Mouse (Mus musculus) thymus, adult 2 months (tissue): ENCODE measurements around the gene Tenm4.

ENCODE experiments used
- CTCF ChIP-seq: fragments of 200-500 bp; IDR thresholded peaks from 2 replicates; pipeline ENCODE4 v1.5.1; 2012; ENCODE audit warnings: mild to moderate bottlenecking, control low read depth, low read length, moderate library complexity, borderline replicate concordance; ENCODE audit not compliant: control insufficient read depth, poor library complexity, insufficient read depth; ENCODE audit errors: extremely low read depth
- POLR2A ChIP-seq: fragments of 200-500 bp; IDR thresholded peaks from 2 replicates; pipeline ENCODE4 v1.6.1; 2012; ENCODE audit warnings: mild to moderate bottlenecking, low read length, control low read depth, moderate library complexity; ENCODE audit not compliant: control insufficient read depth, poor library complexity, insufficient read depth; ENCODE audit errors: extremely low read depth

DNA sequence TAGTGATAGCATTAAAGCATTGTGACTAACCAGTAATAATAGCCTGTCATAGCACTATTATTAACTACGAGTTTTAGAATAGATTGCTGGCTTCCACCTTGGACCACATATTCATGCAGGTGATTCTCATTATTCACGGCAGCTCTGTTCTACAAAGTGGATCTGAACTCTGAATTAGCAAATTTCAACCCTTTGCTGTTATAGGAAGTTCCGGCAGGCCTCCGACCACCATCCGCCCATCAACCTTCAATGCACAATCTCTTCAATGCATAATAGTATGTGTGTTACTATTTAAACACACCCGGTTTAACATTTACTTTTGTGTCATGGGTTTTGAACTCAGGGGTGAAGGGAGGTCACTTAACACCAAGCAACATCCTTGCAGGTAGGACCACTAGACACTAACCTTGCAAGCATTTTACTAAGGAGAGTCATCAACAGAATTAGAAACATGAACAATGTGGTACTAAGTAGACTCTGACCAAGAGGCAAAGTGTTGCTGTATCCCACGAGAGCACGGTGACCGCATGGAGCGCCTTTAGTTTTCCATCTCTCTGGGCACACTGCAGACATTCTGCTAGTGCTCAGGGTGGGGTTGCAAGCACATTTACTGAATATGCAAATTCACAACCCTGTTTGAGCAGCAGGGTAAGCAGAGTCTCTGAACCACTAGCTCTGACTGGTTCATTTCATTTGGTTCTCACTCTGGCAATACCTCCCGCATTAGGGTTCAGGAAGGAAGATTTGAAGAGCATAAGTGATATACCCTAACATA is 213.9 kb downstream of the Tenm4 start:
- TF ChIP-seq CTCF (no peak), POLR2A (no peak)
